Comparison of ENCODE assay signal across 25 mouse cellular contexts in genomic region chr17:49212918-49213317, GRCm38 (mm10).
DNase-seq lines count a peak whose midpoint lies in the region; ATAC-seq lines count a peak whose summit lies in the region.
"Had no signal": no experiment of that assay in that cellular context is flagged by ENCODE, and none has a peak within 500 bp of the region (broad histone marks: within the 10 kb centered on the region; RNA-seq: fewer than 3 reads in every experiment).

No protein-coding gene starts in this region.

- H3K4me3 ChIP-seq in forebrain, embryonic 13.5 days = no peak overlapping the region
- no peak overlapping the region for H3K4me3 ChIP-seq in forebrain, embryonic 10.5 days
- H3K4me3 ChIP-seq in midbrain, embryonic 16.5 days (ENCODE audit: low read depth, low read length) = no peak overlapping the region
- H3K4me3 ChIP-seq in midbrain, embryonic 11.5 days (ENCODE audit: low read depth, low read length) = no peak overlapping the region
- H3K4me3 ChIP-seq in forebrain, embryonic 16.5 days (replicated peaks; ENCODE audit: low read length) = no peak overlapping the region
- H3K4me3 ChIP-seq: embryonic facial prominence, embryonic 10.5 days; embryonic facial prominence, embryonic 13.5 days; erythroblast, embryonic 14.5 days; gastrocnemius, adult 2 months; hindbrain, embryonic 12.5 days; hindbrain, embryonic 15.5 days; intestine, embryonic 15.5 days had no signal

- H3K27ac ChIP-seq in forebrain, embryonic 13.5 days = no peak overlapping the region
- no peak overlapping the region for H3K27ac ChIP-seq in forebrain, embryonic 10.5 days
- no peak overlapping the region for H3K27ac ChIP-seq in midbrain, embryonic 16.5 days (ENCODE audit: low read length)
- H3K27ac ChIP-seq in midbrain, embryonic 11.5 days (ENCODE audit: low read depth, low read length) = no peak overlapping the region
- no peak overlapping the region for H3K27ac ChIP-seq in forebrain, embryonic 16.5 days (ENCODE audit: low read length)
- H3K27ac ChIP-seq: embryonic facial prominence, embryonic 10.5 days; embryonic facial prominence, embryonic 13.5 days; gastrocnemius, adult 2 months; hindbrain, embryonic 12.5 days; hindbrain, embryonic 15.5 days; intestine, embryonic 15.5 days had no signal

- H3K9ac ChIP-seq in forebrain, embryonic 13.5 days = no peak overlapping the region
- no peak overlapping the region for H3K9ac ChIP-seq in midbrain, embryonic 16.5 days (ENCODE audit: low read depth, low read length)
- H3K9ac ChIP-seq in midbrain, embryonic 11.5 days (ENCODE audit: low read length) = no peak overlapping the region
- no peak overlapping the region for H3K9ac ChIP-seq in forebrain, embryonic 16.5 days (replicated peaks; ENCODE audit: low read depth, low read length)
- H3K9ac ChIP-seq: embryonic facial prominence, embryonic 13.5 days; hindbrain, embryonic 12.5 days; hindbrain, embryonic 15.5 days; intestine, embryonic 15.5 days had no signal

- ATAC-seq in forebrain, embryonic 13.5 days = peak; percentile 43; the same call in 1 of the 2 replicates
- peak; percentile 58; the same call in 1 of the 2 replicates for ATAC-seq in midbrain, embryonic 16.5 days
- ATAC-seq in midbrain, embryonic 11.5 days (ENCODE audit: low FRiP score) = no peak
- ATAC-seq in forebrain, embryonic 16.5 days = no peak; the same call in 1 of the 2 replicates
- ATAC-seq in inflammation-experienced regulatory T-cells, adult 6 months = no peak
- ATAC-seq: CD4-positive, CD25-positive, alpha-beta regulatory T cell, adult 4 months; intestine, embryonic 15.5 days had no signal

- 54% methylated on average over 13 of the region's 13 CpGs for WGBS in forebrain, embryonic 13.5 days
- WGBS in forebrain, embryonic 10.5 days = 90% methylated on average over 13 of the region's 13 CpGs
- WGBS in midbrain, embryonic 16.5 days = 62% methylated on average over 13 of the region's 13 CpGs
- WGBS in midbrain, embryonic 11.5 days = 93% methylated on average over 13 of the region's 13 CpGs
- whole genome bisulfite sequencing in forebrain, embryonic 16.5 days = 37% methylated on average over 13 of the region's 13 CpGs

- peak overlapping the region; percentile 25; the same call in 1 of the 2 replicates for H3K4me2 ChIP-seq in forebrain, embryonic 13.5 days
- H3K4me2 ChIP-seq in midbrain, embryonic 16.5 days (ENCODE audit: low read length) = no peak overlapping the region
- H3K4me2 ChIP-seq in midbrain, embryonic 11.5 days = no peak overlapping the region
- peak overlapping the region; percentile 15; the same call in 1 of the 2 replicates for H3K4me2 ChIP-seq in forebrain, embryonic 16.5 days (ENCODE audit: low read length)
- H3K4me2 ChIP-seq: embryonic facial prominence, embryonic 13.5 days; heart, embryonic 11.5 days; hindbrain, embryonic 12.5 days; hindbrain, embryonic 15.5 days; intestine, embryonic 15.5 days had no signal

- DNase-seq in forebrain, embryonic 10.5 days (ENCODE audit: extremely low spot score, low spot score) = no peak
- DNase-seq in midbrain, embryonic 11.5 days (ENCODE audit: low spot score, missing footprints) = no peak
- DNase-seq in B cell, adult 2 months = no peak
- DNase-seq: adrenal gland, adult 2 months; adrenal gland, postnatal 14 days; cerebellum, adult 11-12 months; cerebellum, adult 8-10 months; cerebellum, postnatal 10 days; cerebellum, postnatal 36 days; embryo, embryonic 11 days; gastrocnemius, adult 2 months; gastrocnemius, postnatal 14 days; heart, adult 11 months had no signal

- no peaks in the 10 kb centered on the region for H3K9me3 ChIP-seq in forebrain, embryonic 13.5 days (replicated peaks)
- H3K9me3 ChIP-seq in forebrain, embryonic 10.5 days = no peaks in the 10 kb centered on the region
- no peaks in the 10 kb centered on the region for H3K9me3 ChIP-seq in midbrain, embryonic 16.5 days (replicated peaks; ENCODE audit: control insufficient read depth, low read length, poor library complexity, severe bottlenecking)
- no peaks in the 10 kb centered on the region for H3K9me3 ChIP-seq in midbrain, embryonic 11.5 days (ENCODE audit: control insufficient read depth, low read length)
- no peaks in the 10 kb centered on the region for H3K9me3 ChIP-seq in forebrain, embryonic 16.5 days (ENCODE audit: control insufficient read depth, low read length)
- H3K9me3 ChIP-seq: embryonic facial prominence, embryonic 10.5 days; embryonic facial prominence, embryonic 13.5 days; hindbrain, embryonic 12.5 days; hindbrain, embryonic 15.5 days; intestine, embryonic 15.5 days had no signal

- peaks cover 17% of the 10 kb centered on the region; the same call in 1 of the 2 replicates for H3K4me1 ChIP-seq in forebrain, embryonic 13.5 days
- H3K4me1 ChIP-seq in forebrain, embryonic 10.5 days = no peaks in the 10 kb centered on the region; the same call in 1 of the 2 replicates
- no peaks in the 10 kb centered on the region for H3K4me1 ChIP-seq in midbrain, embryonic 16.5 days (ENCODE audit: control insufficient read depth, insufficient read depth, low read length)
- H3K4me1 ChIP-seq in midbrain, embryonic 11.5 days (ENCODE audit: control insufficient read depth, insufficient read depth, low read length) = no peaks in the 10 kb centered on the region
- H3K4me1 ChIP-seq in forebrain, embryonic 16.5 days (replicated peaks; ENCODE audit: control insufficient read depth, insufficient read depth, low read length) = 0 out of 2 replicates have a peak, but pooled peaks cover 2% of the 10 kb centered on the region
- H3K4me1 ChIP-seq: embryonic facial prominence, embryonic 10.5 days; embryonic facial prominence, embryonic 13.5 days; hindbrain, embryonic 12.5 days; hindbrain, embryonic 15.5 days; intestine, embryonic 15.5 days had no signal

- no peaks in the 10 kb centered on the region for H3K27me3 ChIP-seq in forebrain, embryonic 13.5 days
- peaks cover 4% of the 10 kb centered on the region; the same call in 1 of the 2 replicates for H3K27me3 ChIP-seq in forebrain, embryonic 10.5 days (ENCODE audit: poor library complexity, severe bottlenecking)
- no peaks in the 10 kb centered on the region for H3K27me3 ChIP-seq in midbrain, embryonic 16.5 days (ENCODE audit: control insufficient read depth, insufficient read depth, low read depth, low read length)
- no peaks in the 10 kb centered on the region for H3K27me3 ChIP-seq in midbrain, embryonic 11.5 days (ENCODE audit: control insufficient read depth, insufficient read depth, low read length)
- no peaks in the 10 kb centered on the region for H3K27me3 ChIP-seq in forebrain, embryonic 16.5 days (replicated peaks; ENCODE audit: control insufficient read depth, insufficient read depth, low read length)
- H3K27me3 ChIP-seq: embryonic facial prominence, embryonic 13.5 days; hindbrain, embryonic 15.5 days; intestine, embryonic 15.5 days had no signal

- H3K36me3 ChIP-seq in forebrain, embryonic 13.5 days (ENCODE audit: poor library complexity, severe bottlenecking) = no peaks in the 10 kb centered on the region
- H3K36me3 ChIP-seq in forebrain, embryonic 10.5 days (replicated peaks) = no peaks in the 10 kb centered on the region
- H3K36me3 ChIP-seq in midbrain, embryonic 16.5 days (ENCODE audit: control insufficient read depth, insufficient read depth, low read length) = no peaks in the 10 kb centered on the region
- no peaks in the 10 kb centered on the region for H3K36me3 ChIP-seq in midbrain, embryonic 11.5 days (ENCODE audit: control insufficient read depth, insufficient read depth, low read length)
- no peaks in the 10 kb centered on the region for H3K36me3 ChIP-seq in forebrain, embryonic 16.5 days (ENCODE audit: control insufficient read depth, insufficient read depth)
- H3K36me3 ChIP-seq: embryonic facial prominence, embryonic 10.5 days; embryonic facial prominence, embryonic 13.5 days; hindbrain, embryonic 12.5 days; hindbrain, embryonic 15.5 days; intestine, embryonic 15.5 days had no signal

Comparison
In these comparisons a context has a peak if more than half of its experiments do, and no peak if none do; other contexts are left out.
1. ATAC-seq: peak in forebrain, embryonic 13.5 days (single experiment) and midbrain, embryonic 16.5 days (single experiment); none in midbrain, embryonic 11.5 days (single experiment), forebrain, embryonic 16.5 days (single experiment) and inflammation-experienced regulatory T-cells, adult 6 months (single experiment).
2. H3K4me2 ChIP-seq: peak in forebrain, embryonic 13.5 days (single experiment) and forebrain, embryonic 16.5 days (single experiment); none in midbrain, embryonic 16.5 days (single experiment) and midbrain, embryonic 11.5 days (single experiment).